8 mouse cellular contexts compared by ENCODE assay signal in genomic region chr17:54298232-54298924, GRCm38 (mm10). TPM values are rescaled to one million over a fixed set of nuclear protein-coding genes. Genes with fewer than 3 reads are reported as not detected.
A peak's percentile ranks its signal among the peaks of the same experiment; 100 is the strongest.
DNase-seq lines count a peak whose midpoint lies in the region; ATAC-seq and TF ChIP-seq lines count a peak whose summit lies in the region.

No protein-coding gene starts in this region.

- H3K9me3 ChIP-seq in liver, embryonic 12.5 days (replicated peaks): no peaks in the 10 kb centered on the region
- H3K9me3 ChIP-seq in liver, postnatal 0 days (ENCODE audit: low read length): no peaks in the 10 kb centered on the region
- no peaks in the 10 kb centered on the region for H3K9me3 ChIP-seq in midbrain, embryonic 13.5 days

- no peaks in the 10 kb centered on the region for H3K36me3 ChIP-seq in liver, embryonic 12.5 days
- H3K36me3 ChIP-seq in liver, postnatal 0 days (replicated peaks; ENCODE audit: insufficient read depth, low read length): no peaks in the 10 kb centered on the region
- no peaks in the 10 kb centered on the region for H3K36me3 ChIP-seq in midbrain, embryonic 13.5 days

- H3K9ac ChIP-seq in liver, embryonic 12.5 days: no peak overlapping the region
- no peak overlapping the region for H3K9ac ChIP-seq in liver, postnatal 0 days (replicated peaks)
- H3K9ac ChIP-seq in midbrain, embryonic 13.5 days (replicated peaks): peak overlapping the region; percentile 60

- no peak for TF ChIP-seq CTCF in liver, postnatal 0 days (IDR thresholded peaks at IDR 0.05; ENCODE audit: low read depth)

- WGBS in liver, embryonic 12.5 days (ENCODE audit: insufficient replicate concordance): 2% methylated on average over 37 of the region's 37 CpGs
- WGBS in liver, postnatal 0 days (ENCODE audit: insufficient replicate concordance): 5% methylated on average over 37 of the region's 37 CpGs
- 2% methylated on average over 37 of the region's 37 CpGs for WGBS in midbrain, embryonic 13.5 days

- peaks cover 10% of the 10 kb centered on the region; the same call in 1 of the 2 replicates for H3K27me3 ChIP-seq in liver, embryonic 12.5 days (replicated peaks)
- no peaks in the 10 kb centered on the region for H3K27me3 ChIP-seq in liver, postnatal 0 days (ENCODE audit: insufficient read depth, low read length)
- peaks cover 33% of the 10 kb centered on the region for H3K27me3 ChIP-seq in midbrain, embryonic 13.5 days

- peak overlapping the region; percentile 31 for H3K4me3 ChIP-seq in liver, embryonic 12.5 days
- H3K4me3 ChIP-seq in liver, postnatal 0 days (ENCODE audit: low read depth, low read length): no peak overlapping the region
- peak overlapping the region; percentile 51 for H3K4me3 ChIP-seq in midbrain, embryonic 13.5 days (replicated peaks)

- H3K27ac ChIP-seq in liver, embryonic 12.5 days: no peak overlapping the region
- no peak overlapping the region for H3K27ac ChIP-seq in liver, postnatal 0 days (ENCODE audit: low read depth)
- no peak overlapping the region for H3K27ac ChIP-seq in midbrain, embryonic 13.5 days

- H3K4me2 ChIP-seq in liver, embryonic 12.5 days: peak overlapping the region; percentile 55
- no peak overlapping the region for H3K4me2 ChIP-seq in liver, postnatal 0 days (ENCODE audit: low read depth, low read length)
- peak overlapping the region; percentile 80 for H3K4me2 ChIP-seq in midbrain, embryonic 13.5 days (replicated peaks)

- DNase-seq in adrenal gland, postnatal 14 days: peak; percentile 6
- DNase-seq in adrenal gland, postnatal 25 days: no peak
- no peak for DNase-seq in liver, postnatal 0 days
- peak; percentile 5 for DNase-seq in heart, postnatal 4 days
- DNase-seq in MN1 (ENCODE audit: low spot score): no peak
- no peak for DNase-seq in urinary bladder, postnatal 14 days (ENCODE audit: low spot score)

- TF ChIP-seq EP300 in liver, postnatal 0 days (IDR thresholded peaks at IDR 0.05; ENCODE audit: low read depth): no peak

- H3K4me1 ChIP-seq in liver, embryonic 12.5 days: no peaks in the 10 kb centered on the region
- H3K4me1 ChIP-seq in liver, postnatal 0 days (ENCODE audit: insufficient read depth): no peaks in the 10 kb centered on the region
- peaks cover 7% of the 10 kb centered on the region for H3K4me1 ChIP-seq in midbrain, embryonic 13.5 days (replicated peaks)

- ATAC-seq in liver, embryonic 12.5 days: no peak
- ATAC-seq in liver, postnatal 0 days: no peak
- peak; percentile 90 for ATAC-seq in midbrain, embryonic 13.5 days

RNA-seq across cellular contexts. Expression of gene Slc5a7, which starts 0.5 kb away (rescaled TPM):
- total RNA-seq in adrenal gland, postnatal 14 days (2021): not detected in 2 replicates
- total RNA-seq in adrenal gland, postnatal 25 days (2021): not detected in 2 replicates
- 0.02 and 0.06 TPM in 2 replicates for polyA plus RNA-seq in liver, embryonic 12.5 days (2016; fragmentation: Nextera tagmentation; extraction: Ambion mirVana)
- not detected in 2 replicates for polyA plus RNA-seq in liver, postnatal 0 days (2015; fragmentation: Nextera tagmentation; extraction: Ambion mirVana)
- total RNA-seq in heart, postnatal 4 days (2021): under 1 TPM; 0.67 to 0.95 TPM
- 1.7 TPM in 2 replicates for polyA plus RNA-seq in midbrain, embryonic 13.5 days (2015; fragmentation: Nextera tagmentation; extraction: Ambion mirVana)

Comparison
In these comparisons a context has a peak if more than half of its experiments do, and no peak if none do; other contexts are left out.
1. DNase-seq: peak in adrenal gland, postnatal 14 days (single experiment) and heart, postnatal 4 days (single experiment); none in adrenal gland, postnatal 25 days (single experiment), liver, postnatal 0 days (single experiment), MN1 (single experiment) and urinary bladder, postnatal 14 days (single experiment).